Mouse (Mus musculus) lung, adult 2 months (tissue): Measurements from ENCODE around the gene Styx.

Source experiments
- CTCF ChIP-seq: fragments of 200-500 bp; IDR thresholded peaks from 2 replicates; pipeline ENCODE4 v1.5.1; 2011; ENCODE audit warnings: mild to moderate bottlenecking, low read length, control low read depth; ENCODE audit not compliant: insufficient read depth
- POLR2A ChIP-seq: fragments of 200-500 bp; IDR thresholded peaks from 2 replicates; pipeline ENCODE4 v1.6.1; 2011; ENCODE audit warnings: low read depth, mild to moderate bottlenecking, control low read depth, low read length, borderline replicate concordance; ENCODE audit errors: extremely low read depth

- no peak for TF ChIP-seq CTCF
- TF ChIP-seq POLR2A: no peak
Observed at GRCm38 (mm10) chr14:45452861-45453512, 102.1 kb downstream of the Styx start.
